Mouse (Mus musculus): ENCODE measurements at regions not wholly inside any gene's neighbourhood (a gene's known extent, or its start where the extent isn't known, plus 50 kb on each side); places are given as distances from the start of the nearest gene placed in this dataset.

DNA sequence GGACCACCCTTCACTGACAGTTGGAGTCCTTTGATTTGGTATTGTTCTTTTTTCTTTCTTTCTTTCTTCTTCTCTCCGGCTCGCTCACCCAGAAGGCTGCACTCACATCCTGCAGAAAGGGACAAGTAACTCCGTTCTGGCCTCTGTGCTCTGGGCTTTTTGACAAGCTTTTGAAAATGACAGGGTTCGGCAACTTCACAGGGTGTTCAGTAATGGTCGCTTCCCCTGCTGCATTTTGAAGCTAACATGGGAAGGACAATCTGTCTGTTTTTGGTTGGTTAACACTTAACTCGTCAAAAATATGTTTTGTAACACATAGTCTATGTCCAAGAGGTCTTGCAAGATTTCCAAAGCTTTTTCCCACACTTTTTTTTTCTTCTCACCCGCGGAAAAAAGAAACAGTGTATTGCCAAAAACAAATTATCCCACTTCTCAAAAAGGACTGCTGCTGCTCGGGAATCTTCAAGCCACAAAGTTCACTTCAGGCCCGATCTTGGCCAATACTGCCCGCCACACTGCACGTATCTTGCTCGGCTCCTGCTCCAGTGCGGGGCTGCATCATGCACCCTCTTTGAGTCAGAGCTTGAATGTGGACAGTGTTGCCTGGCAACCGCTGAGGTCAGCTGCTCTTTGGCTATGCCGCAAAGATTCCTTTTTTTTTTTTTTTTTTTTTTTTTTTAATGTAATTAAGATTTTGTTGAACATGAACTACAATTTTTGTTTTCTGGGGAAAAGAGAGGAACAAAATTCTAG lies 209.4 kb upstream of the Inhba start:
- no peak for ATAC-seq

DNA sequence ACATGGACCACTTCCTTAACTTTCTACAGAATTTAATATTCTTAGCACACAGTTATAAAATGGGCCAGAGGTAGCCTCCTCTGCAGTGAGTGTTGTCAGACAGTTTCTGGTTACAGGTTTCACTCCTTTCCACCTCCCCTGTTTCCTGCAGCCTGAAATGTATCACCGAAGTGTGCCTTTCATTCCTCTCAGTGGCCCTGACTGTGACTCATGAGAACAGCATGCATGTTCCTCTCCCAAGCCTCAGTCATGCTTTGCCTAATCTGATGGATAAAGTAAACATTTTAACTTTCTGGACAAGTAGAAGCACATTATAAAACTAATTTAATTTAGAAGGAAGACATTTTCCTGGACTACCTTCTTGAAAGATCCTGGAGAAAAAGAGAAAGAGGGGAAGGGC lies 207.7 kb upstream of the Inhba start:
- ATAC-seq = no peak

DNA sequence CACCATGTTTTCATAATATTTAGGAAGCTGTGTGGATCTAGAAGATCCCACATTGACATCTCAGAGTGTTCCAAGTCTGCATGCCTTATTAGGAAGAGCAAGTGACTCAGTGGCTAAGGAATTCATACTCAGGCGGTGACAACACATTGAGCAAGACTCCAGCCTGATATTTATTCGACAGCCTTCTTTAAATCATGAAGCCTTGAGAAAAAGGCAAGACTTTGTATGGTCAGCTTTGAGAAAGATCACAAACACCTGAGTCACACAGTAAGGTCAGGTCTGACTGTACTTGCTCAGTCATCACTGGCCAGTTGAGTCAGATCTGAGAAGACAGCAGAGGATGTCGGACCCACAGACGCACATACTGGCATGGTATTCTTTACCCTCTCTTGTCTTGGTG lies 204.7 kb upstream of the Inhba start:
- no peak for ATAC-seq

DNA sequence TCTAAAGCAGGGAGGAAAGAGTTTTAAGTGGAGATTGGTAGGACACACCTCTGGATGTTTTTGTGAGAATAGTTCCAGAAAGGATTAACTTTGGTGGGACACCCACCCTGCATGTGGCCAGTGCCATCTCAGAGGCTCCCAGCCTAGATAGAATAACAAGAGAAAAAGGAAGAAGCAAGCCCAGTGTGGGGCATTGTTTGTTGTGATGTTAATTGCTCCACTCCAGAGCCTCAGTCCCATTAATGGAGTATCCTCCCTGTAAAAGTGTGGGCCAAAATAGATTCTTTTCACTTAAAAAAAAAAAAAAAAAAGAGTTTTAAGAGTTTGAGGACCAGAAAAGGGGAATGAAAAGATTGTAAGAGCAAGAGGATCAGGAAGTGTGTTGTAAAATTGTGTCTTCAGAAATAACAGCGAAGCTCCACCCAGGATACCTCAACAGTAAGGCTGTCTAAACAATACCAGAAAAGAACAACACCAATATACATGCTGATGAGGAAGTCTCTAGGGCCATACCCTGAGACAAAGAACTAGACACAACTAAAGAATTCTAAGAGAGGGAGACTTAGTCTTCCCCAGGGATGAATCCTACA lies 189.3 kb upstream of the Inhba start:
- ATAC-seq = no peak

DNA sequence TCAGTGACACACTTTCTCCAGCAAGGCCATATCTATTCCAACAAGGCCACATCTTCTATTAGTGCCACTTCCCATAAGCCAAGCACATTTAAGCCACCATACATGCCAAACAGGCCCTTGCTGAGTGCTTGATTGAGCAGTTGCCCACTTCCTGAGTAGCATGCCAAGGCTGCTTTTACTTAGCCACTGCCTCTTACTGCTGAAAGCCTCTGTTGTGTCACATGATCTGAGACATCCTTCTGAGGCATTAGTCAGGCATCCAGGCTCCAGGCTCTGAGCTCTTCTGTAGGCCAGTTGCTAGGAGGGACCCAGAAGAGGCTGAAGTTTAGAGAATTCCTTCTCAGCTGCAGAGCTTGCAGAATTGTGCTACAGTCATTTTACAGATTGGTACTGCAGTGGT lies 165.8 kb upstream of the Inhba start:
- ATAC-seq = peak; percentile 73

DNA sequence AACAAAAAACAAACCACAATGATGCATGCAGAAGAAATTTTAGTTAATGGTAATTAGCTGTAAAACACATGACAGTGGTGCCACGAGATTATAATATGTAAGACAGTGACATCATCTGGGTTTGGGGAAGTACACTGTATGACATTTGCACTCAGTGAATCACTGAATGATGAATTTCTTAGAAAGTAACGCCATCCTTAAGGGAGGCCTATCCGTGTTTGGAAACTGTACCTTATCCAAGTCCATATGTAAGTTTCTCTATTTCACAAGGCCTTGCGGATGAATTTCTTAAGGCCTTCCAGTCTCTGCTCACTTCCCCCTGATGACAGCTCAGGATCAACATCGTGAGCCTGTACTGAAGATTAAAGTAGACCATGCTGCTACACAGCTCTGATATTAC lies 163.6 kb upstream of the Inhba start:
- no peak for ATAC-seq

DNA sequence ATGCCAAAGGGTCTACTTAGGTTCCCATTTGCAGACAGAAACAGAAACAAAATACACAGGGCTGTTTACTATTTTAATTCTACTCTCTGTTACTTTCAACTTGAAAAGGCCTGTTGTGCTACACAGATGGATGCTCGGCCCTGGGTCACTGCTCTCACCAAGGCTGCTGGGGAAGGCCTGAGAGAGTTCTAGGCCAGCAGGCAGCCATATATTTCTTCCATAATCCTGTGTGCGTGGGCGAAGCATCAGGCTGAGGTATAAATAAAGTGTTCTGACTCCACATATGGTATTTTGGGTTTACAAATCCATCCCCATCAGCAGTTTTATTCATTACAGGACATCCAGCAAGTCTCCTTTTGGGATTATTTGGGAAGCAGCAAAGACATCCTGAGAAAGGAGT lies 162.5 kb upstream of the Inhba start:
- ATAC-seq = no peak

DNA sequence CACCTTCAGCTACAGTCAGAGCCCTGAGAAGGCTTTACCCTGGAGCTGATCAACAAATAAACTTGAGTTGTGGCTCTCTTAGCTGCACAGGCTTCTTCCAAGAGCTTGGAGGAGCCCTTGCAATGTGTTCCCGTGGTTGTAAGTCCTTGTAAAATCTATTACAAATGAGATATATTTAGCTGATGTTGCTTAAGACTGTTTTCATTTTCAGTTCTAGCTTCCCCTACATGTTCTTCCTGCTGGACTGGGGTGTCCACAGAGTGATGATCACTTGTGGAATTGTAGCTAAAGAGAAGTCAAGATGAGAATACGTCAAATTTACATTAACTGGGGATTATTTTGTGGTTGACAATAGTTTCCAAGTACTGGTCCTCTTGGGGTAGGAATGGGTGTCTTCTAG lies 161.3 kb upstream of the Inhba start:
- ATAC-seq = no peak

DNA sequence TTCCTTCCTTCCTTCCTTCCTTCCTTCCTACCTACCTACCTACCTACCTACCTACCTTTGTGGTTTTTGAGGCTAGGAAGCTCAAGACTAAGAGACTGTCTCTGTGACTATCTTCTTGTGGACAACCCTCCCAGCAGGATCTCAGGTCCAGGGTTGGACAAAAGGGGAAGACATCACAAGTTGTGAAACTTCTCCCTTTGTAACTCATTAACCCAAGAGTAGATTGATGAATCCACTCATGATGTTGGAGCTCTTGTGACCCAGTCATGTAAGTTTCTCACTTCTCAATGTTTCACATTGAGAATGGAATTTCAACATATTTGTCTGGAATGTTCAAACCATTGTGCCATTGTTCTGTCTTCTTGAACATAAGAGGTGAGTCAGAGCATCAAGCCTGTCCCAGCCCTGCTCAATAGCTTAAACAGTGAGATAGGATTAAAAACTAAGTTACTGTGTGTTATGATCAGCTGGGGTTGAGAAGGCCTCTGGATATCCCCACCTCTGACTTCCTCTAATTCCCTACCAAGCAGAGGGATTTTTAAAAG lies 158.6 kb upstream of the Inhba start:
- no peak for ATAC-seq

DNA sequence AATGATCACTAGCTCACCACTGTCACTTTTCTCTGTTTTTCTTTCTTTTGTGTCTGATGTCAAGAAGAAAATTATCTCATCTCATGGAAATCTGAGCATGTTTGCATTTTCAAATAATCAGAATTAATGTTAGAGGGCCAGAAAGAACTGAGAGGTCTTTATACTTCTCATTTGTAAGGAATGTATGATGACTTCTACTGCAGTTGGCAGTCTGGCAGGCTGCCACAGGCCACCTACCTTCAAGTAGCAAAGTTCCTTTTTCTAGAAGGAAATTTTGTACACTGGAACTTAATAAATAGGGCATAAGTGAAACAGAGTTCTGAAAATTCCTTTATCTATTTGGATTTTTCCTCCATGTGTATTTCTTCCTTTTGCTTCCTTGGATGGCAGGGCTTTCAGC lies 148.7 kb upstream of the Inhba start:
- ATAC-seq = no peak

DNA sequence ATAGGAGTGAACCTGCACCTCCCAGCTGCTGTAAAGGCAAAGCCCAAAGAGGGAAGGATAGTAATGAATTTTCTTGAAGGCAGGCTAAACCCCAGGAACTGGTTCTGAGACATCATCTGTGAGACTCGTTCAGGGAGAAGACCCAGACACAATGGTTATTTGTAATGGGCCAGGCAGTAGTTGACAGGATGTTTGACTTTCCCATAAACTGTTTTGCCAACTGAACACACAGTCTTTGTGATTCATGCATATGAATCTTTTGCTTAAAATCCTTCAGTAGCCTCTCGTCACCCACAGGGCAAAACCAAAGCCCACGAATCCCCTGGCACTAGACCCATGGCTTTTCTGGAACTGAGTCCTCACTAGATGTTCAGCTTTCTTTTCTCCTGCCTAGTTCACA lies 148.3 kb upstream of the Inhba start:
- no peak for ATAC-seq

DNA sequence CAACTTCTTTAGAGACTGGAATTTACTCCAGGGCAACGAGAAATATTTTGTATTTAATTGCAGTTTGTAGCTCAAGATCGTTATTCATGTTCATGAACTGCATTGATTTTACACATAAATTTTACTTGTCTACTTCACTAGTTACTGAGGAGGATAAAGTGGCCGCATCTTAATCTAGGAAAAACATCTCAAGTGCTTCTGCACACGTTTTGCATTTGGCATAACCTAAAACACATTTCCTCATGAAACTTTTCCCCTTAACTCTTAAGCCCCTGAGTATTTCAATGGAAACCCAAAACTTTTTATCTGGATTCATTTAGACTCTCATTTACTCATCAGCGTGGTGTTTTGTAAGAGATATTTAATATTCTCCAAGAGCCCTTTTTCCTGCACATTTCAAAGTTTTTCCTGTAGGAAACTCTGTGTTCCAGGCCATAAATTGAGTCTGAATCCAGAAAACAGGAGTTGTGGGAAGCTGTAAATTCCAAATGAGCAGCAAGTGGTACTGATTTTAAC lies 144.5 kb upstream of the Inhba start:
- ATAC-seq = no peak

DNA sequence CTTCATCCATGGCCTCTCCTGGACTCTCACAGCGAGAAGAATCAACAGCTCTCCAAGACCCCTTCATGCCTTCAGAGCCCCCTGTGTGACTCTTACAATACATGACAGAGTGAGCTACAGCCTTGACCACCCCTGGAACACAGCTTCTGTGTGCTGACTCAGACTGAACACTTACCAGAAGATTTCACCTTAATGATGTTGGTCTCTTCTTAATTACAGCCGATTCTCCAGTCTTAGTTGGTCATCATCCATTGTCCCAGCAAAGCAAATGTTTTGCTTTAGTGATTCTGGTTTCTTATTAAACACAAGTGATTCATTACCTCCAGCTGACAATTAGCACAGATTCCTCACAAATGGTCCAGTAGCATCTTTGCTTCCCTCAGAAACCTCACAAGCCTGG lies 134.0 kb upstream of the Inhba start:
- no peak for ATAC-seq

DNA sequence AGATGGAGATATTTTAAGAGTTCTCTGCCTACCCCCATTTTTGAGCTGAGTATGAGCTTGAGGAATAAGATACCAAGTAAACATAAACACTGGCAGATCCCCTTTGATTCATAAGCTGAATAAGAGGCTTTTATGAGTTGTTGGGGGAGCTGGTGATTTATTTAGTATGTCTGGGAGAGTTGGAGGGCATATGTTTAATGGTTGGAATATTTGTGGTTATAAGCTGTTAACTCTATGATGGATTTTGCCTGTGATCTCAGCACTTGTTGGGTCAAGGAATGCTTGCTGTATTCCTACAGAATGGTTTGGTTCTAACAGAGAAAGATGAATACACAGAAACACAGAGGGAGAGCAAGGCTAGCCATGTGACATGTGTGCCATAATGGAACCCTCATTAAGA lies 132.1 kb upstream of the Inhba start:
- no peak for ATAC-seq

DNA sequence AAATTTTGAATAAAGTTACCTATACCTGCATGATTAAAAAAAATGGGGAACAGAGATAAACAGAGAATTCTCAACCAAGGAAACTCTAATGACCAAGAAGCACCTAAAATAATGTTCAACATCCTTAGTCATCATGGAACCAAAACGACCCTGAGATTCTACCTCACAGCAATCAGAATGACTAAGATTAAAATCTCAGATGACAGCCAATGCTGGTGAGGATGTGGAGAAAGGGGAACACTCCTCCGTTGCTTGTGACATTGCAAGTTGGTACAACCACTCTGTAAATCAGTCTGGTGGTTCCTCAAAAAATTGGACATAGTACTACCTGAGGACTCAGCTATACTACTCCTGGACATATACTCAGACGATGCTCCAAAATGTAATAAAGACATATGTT lies 120.9 kb upstream of the Inhba start:
- no peak for ATAC-seq

DNA sequence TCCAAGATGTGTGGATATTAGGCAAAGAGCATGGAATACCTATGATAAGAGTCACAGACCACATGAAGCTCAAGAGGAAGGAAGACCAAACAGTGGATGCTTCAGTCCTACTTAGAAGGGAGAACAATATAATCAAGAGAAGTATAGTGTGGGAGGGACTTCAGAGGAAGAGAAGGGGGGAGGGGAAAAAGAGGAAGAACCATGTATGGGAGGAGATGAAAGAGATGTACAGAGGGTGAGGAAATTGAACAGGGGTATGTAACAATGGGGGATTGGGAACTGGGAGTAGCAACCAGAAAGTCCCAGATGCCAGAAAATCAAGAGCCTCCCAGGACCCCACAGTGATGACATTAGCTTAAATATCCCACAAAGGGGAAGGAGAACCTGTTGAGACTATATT lies 120.2 kb upstream of the Inhba start:
- ATAC-seq = no peak

DNA sequence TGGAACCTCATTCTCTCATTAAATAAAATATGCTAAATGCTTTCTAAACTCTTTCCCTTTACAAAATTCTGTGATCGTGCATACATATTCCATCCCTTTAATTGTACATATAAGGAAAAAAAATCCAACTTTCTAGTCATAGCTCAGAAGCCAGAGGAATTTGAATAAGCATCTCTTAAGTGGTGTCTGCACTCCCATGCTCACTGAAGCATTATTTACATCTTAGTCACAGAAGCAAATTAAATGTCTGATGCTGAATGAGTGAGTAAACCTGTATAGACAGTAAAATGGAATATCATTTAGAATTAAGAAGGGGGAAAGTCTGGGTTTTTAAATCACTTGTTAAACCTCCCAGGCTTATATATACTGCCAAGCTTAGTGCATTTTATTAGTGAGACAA lies 113.5 kb upstream of the Inhba start:
- no peak for ATAC-seq

DNA sequence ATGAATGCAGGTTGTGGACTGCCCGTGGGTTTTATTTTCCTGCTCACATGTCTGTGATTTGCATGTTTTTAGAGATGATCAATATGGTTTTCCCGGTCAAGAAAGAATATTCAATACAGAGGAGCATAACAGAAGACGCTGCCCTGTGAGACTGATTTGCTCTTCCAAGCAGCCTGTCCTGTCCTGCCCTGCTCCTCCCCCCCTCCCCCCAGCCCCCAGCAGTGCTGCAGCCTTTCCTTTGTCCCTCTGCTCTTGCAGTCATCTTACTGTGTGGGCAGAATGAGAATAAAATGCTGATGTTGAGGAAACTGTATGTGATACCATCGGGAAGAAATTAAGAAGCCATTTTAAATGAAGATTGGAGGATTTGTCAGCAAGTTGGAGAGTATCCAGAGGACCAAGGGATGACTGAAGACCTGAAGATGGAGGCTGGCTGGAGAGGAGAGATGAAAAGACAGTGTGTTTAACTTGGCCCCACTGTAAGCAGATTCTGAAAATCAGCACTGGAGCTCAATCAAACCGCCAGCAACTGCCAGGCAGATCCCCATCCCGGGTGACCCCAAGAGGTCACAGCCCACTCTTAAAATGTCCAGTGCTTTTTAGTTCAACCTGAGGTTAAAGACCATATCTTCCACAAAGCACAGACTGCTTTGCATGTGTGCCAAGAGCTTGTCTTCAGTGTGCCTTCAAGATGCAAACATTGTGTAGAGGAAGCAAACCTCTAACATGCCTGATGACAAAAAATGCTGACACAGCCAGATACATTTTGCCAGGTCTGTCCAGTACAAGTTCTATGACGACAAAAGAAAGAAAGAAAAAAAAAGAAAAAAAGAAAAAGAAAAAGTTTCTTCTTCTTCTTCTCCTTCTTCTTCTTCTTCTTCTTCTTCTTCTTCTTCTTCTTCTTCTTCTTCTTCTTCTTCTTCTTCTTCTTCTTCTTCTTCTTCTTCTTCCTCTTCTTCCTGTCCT lies 109.7 kb upstream of the Inhba start:
- no peak for ATAC-seq

DNA sequence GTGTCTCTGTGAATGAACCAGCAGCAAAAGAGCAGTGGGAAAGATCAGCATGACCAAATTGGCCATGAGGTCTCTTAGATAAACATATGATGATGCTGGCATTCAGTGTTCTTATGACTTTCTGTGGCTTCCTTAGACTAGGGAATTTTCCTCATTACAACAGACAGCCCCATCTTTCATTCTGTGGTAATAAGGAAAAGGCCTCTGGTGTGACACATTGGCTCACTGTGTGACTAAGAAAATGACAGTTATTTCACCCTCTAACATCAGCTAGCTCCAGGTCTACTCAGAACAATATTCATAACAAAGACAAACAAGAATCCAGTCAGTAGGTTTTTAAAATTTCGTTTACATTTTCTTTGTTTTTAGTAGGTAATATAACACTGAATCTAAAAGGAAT lies 103.8 kb upstream of the Inhba start:
- ATAC-seq = no peak

DNA sequence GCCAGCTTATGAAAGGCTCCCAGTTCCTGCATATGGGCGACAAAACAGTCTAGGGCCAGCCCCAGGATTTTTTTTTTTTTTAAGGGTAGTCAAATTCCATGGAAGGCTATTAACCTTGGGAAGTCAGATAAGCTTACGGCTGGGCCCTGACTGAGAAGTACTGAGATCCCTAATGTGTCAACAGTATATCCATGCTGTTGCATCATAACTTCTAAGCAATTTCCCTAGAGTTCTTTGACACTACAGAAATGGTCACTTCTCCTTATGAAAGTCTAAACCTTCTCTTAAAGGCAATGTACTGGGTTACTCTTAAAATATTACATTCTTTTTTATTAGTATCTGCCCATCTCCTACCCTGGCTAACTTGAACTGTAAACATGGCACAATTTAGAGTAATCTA lies 101.1 kb upstream of the Inhba start:
- no peak for ATAC-seq

DNA sequence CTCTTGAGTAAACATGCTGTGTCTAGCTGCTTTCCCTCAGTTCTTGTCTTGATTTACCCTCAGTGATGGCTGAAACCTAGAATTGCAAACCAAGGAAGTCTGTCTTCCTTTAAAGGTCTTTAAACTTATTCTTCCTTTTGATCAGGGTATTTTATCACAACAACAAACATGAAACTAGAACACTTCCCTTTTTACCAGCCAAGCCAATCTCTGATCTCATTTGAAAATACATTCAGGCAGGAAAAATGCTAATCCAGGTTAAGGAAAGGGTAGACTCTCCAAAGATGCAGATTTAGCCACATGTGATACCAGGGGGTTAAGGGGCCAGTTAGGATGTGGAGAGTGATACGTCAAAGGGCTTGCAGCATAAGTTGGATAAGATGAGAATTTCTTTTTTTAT lies 100.4 kb upstream of the Inhba start:
- ATAC-seq = no peak

DNA sequence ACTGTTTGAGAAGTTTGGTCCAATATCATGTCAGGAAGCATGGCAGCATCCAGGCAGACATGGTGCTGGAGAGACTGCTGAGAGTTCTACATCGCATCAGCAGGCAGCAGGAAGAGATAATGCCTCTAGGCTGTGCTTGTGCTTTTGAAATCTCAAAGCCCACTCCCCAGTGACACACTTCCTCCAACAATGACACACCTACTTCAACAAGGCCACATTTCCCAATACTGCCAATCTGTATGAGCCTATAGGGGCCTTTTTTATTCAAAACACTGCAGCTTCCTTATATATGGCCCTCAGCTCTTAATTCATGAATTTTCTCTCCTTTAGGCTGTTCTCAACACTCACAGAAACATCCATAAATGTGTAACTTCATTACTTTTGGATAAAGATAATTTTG lies 97.4 kb upstream of the Inhba start:
- no peak for ATAC-seq

DNA sequence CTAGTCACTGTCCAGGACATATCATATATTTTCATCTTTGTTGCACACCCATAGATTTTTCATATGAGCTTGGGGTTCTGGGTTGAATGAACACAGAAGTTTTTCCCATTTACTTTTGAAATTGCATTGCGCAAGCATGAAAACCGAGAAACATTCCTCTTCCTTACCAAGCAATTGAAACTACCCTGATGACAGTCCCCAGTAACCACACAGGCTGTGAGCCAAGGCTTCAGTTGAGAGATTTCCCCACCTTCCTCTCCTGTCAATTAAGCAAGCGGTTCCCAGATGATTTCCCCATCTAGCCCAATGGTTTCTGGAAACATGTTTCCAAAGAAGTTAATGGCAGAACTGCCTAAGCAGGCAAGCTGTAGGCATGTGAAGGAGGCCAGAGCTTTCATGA lies 81.8 kb upstream of the Inhba start:
- no peak for ATAC-seq

All from CD4-positive, CD25-positive, alpha-beta regulatory T cell, adult 4 months (primary cell).